Mouse (Mus musculus): ENCODE measurements at regions not wholly inside any gene's neighbourhood (a gene's known extent, or its start where the extent isn't known, plus 50 kb on each side); places are given as distances from the start of the nearest gene placed in this dataset.

DNA sequence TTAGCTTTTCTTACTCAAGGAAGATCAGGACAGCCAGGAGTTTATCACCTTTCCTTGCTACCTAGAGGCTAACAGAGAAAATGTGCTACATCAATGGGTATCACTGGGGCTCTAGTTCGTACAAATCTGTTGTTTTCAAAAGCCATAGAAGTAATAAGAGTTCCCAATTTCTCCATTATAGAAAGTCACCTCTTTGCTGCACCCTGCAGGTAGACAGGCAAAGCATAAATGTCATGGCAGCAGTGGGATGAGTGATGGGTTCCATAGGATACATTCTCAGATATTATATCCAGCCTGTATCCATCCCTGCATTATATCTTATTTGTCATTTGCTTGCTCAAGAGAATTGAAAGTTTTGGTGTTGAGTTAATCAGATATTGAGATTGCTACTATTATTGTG, 236.4 kb upstream of the Alcam start:
- WGBS, result 88% methylated on average over 1 of the region's 1 CpGs

DNA sequence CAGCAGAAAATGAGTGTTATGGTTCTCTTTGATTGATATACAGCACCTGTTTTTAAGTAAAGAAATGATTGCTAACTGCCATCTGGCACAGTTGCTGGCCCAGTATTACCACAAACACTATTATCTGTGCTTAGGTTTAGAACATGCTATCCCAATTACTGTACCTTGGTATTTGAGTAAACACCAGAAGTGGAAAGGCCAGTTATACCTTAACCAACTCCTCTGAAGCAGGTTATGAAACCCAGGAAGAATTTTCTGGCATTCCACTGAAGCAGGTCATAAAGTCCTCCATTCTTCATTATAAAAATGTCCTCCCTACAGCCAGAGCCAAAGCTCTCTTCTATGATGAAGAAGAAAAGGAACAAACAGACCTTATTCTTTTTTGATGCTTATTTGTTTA, 201.0 kb upstream of the Alcam start:
- Histone ChIP-seq H3K36me3 (no peaks in the 10 kb centered on the region), H3K27me3 (no peaks in the 10 kb centered on the region), H3K4me3 (no peak overlapping the region), H3K27ac (no peak overlapping the region), H3K9ac (no peak overlapping the region), H3K4me1 (no peaks in the 10 kb centered on the region), H3K9me3 (no peaks in the 10 kb centered on the region), H3K4me2 (replicated peaks) (no peak overlapping the region)
- no peak for ATAC-seq (ENCODE audit: low FRiP score, low read depth)

More for the DNA sequence above, 236.4 kb upstream of the Alcam start:
- Histone ChIP-seq H3K4me1 (no peaks in the 10 kb centered on the region), H3K4me2 (replicated peaks) (no peak overlapping the region), H3K27ac (no peak overlapping the region), H3K36me3 (no peaks in the 10 kb centered on the region), H3K9me3 (no peaks in the 10 kb centered on the region), H3K4me3 (no peak overlapping the region), H3K9ac (no peak overlapping the region), H3K27me3 (no peaks in the 10 kb centered on the region)
- no peak for ATAC-seq (ENCODE audit: low FRiP score, low read depth)

Measured in limb, embryonic 13.5 days (tissue).